Mouse (Mus musculus) heart, postnatal 4 days (tissue): ENCODE measurements around the gene Mllt6. TPM values are rescaled to one million over a fixed set of nuclear protein-coding genes. Genes with fewer than 3 reads are reported as not detected.
"Not testable (repeated sequence)": the region's sequence is repeated elsewhere in the genome, so short reads cannot be mapped to it uniquely, and the experiment has no call there.

Experiments used
- DNase-seq: peaks from one replicate; pipeline ENCODE4 v3.0.0; 2021
- total RNA-seq, 2 experiments: library from RNA; stranded (reverse); gene quantifications; 2 replicates each; pipeline ENCODE4 v1.2.3; 2021

Gene Mllt6
- total RNA-seq, 2 experiments from 2014 or later, result 50.2 to 51.1 TPM

DNA sequence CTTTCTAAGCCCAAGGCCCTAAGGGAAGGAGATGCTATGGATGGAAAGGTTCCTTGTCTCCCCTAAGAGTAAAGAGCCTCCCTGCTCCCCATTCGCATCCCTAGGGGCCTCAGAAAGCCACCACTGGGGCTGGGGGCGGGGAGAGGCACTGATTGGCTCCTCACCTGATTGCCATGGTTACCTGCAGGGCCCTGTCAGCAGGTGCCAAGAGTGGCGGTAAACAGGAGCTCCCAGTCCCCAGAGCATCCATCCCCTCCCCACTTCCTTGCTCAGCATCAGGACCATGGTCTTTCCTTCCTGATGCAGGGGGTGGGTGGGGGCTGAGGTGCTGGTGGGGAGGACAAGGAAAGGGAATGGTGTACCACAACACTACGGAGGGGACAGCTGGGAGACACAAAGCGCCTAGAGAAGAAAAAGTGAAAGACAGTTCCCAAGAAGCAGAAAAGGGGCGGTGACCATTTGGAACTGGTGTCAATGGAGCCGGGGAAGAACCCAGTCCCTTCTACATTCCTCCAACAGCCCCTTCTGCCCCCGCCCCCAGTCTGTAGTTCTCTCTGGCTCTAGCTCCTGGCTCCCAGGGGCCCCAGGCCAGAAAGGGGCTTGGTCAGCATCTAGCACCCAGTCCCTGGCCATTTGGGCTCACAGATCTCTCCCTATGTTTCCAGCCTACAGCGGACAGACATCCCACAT is 32.6 kb downstream of the Mllt6 start:
- DNase-seq, result no peak

DNA sequence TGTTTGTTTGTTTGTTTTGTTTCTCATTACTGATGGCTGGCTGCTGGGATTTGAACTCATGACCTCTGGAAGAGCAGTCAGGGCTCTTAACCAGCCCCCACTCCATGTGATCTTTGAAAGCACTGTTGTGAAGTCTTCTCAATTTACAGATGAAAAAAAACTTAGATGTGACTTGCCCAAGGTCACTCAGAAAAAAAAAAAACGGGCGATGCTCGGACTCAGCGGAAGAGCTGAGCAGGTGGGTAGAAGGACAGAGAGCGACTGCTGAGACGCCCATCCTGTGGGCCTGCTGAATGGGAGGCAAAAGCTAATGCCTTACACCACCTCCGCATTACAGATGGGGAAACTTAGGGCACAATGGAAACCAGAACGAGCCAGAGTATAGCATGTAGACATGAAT is 33.5 kb downstream of the Mllt6 start:
- DNase-seq, result no peak

DNA sequence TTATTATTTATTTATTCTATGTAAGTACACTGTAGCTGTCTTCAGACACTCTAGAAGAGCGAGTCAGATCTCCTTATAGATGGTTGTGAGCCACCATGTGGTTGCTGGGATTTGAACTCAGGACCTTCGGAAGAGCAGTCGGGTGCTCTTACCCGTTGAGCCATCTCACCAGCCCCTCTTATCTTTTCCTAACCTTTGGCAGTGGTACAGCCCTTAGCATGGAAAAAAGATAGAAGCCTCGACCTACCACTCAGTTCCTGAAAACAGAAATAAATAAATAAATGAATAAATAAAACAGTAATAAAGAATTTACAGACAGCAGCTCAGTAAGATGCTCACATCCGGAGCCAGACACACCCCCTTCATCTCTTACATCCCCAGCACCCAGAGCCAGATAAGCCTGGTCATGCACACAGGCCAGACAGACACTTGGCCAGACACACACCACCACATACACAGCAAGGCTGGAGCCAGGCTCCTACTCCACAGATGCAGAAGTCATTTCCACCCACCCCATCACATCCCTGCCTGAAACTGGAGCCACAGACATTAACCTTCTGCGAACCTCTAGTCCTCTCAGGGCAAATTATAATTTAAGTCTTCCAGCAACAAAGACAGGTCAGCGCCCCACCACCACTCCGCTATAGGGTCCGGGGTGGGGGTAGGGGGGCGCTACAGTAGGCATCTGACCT is 34.1 kb downstream of the Mllt6 start:
- DNase-seq, result no peak

DNA sequence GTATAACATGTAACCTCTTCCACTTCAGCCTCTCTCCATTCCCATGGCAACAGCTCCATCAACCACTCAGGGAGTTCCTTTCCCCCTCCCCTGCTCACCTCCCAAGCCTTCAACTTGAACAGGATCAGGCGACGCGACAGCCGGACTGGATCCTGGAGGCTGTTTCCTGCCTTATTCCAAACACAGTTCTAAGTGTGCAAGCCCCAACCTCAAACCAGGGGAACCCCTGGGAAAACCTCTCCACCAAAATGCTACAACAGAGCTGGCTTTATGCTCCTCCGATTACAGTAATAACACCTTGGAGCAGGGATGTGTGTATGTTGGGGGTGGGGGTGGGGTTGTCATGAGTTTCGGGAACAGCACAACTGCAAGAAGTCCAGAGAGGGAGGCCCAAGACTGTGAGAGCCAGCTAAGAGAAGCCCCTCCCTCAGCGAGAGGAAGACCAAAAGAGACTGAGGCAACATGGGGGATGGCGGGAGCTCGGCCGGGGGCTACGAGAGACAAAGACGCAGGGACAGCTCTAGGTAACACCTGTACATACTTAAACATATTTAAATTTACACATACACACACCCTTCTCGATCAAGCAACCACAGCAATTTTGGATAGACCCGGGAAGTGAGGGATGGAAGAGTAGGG is 34.8 kb downstream of the Mllt6 start:
- DNase-seq, result no peak

DNA sequence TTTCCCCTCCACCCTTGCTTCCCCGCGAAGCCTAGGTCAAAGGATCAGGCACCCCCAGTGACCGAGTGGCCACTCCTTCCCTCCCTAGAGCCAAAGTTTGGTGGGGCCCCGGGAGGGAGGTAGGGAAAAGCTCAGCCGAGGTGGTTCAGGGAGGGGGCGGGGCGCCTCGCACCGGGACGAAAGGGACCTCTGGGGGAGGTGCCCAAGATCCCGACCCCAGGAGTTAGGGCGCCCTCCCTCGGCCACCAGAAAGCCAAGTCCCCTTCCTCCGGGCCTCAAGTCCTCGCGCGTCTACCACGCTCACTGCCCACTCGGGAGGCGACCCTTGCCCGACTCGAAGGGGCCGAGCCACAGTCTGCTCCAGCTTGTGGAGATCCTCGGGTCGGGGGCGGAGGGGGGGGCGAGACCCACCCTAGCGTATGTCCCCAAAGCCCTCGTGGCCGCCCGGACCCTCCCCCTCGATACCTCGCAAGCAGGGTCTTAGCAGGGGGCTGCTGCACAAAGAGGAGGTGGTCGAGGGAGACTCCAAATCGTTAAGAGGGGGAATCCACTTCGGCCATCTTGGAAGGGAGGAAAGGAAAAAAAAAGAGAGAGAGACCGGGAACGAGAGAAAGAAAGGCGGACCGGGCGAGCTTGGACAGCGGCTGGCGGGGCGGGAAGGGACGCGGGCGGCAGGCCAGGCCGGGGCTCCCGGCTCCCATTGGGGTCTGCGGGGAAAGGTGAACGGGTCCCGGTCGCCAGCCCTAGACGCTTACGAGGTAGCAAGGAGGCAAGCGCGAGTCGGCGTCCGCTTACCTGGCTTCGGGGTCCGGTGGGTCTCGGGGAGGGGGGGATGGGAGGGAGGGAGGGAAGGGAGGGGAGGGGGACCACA is 35.8 kb downstream of the Mllt6 start:
- DNase-seq, result peak; percentile 90

DNA sequence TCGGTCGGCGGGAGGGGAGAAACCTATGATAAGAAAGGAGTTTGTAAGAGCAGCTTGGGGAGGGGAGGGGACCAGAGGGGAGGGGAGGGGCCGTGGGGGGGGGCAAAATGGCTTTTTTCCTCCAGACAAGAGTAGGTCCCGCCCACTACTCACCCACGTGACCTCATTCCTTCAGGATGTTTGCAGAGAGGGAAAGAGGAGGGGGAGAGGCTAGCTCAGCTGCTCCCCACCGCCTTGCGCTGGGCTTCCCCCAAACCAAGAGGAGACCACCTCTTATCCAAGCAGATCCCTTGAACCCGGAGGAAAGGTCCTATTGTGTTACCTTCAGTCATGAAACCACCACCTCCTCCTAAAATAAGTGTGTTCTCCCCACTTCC is 36.4 kb downstream of the Mllt6 start:
- DNase-seq, result peak; percentile 91

DNA sequence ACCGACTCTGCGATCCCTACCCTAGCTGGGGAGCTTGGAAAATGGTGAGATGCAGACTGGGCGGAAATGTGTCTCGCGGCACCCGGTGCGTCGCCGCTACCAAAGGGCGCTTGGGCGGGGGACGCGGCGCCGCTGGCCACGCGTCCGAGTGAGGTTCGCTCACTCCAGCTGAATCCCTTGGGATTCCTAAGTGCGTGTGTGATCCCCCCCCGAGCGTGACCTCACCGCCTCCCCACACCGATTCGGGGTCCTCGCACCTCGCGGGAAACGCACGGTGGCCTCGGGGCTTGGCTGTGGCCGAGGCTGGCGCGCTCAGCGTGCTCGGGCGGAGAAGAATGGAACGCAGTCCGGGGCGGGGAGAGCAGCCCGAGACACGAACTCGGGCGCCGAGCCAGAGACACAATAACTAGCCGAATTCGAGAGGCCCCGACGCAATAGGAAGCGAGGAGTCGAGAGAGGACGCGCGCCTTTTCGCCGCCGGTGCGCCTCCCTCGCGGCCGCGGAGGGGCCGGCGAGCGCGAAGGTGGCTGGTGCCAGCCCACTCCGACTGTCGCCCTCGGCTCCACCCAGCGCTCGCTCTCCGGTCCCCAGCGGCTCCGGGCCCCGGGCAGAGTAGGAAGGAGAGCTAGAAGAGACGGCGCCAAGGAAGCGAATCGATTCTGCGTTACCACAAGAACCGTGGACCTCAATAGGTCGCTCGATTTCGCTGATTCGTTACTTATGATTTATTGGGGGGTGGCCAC is 37.0 kb downstream of the Mllt6 start, which contains the start of gene Pcgf2:
Pcgf2 (minus strand) TSS at position 495 of the 743 bp plus-strand sequence.
- DNase-seq, result peak; percentile 90

DNA sequence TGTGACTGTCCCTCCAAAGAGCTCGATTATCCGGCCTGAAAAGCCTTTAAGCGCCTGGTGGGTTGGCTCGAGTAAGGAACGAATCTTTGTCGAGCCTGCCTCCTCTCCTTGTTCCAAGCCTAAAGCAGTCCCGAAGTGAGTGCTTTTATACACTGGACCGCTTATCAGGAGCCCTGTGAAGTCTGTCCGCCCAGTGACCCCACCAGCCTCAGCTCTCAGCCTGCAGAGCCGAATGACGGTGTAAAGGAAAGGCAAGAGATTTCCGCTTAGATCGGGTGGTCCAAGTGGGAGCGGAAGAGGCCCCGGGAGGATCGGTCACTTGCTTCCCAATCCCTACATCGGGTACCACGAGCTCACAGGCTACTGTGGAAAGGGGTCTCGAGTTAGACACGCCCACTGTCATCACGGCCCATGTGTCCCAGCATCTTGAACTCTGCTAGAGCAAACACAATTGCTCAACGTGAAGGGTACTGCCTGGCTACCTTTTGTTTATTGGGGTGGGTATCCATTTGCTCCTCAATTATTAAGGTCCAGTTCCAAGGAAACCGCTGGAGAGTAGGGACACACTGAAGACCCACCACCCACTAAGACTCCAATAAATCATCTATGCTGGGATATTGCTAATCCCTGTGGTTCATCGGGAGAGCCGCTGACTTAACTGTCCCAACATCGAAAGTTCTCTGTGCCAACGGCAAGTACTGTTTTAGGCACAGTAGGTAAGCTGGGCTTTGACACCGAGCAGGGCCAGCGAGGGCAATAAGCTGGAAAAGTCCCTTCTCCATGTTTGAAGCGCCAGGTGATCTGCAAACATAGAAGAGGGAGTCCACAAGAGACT is 37.7 kb downstream of the Mllt6 start:
- peak; percentile 55 for DNase-seq

DNA sequence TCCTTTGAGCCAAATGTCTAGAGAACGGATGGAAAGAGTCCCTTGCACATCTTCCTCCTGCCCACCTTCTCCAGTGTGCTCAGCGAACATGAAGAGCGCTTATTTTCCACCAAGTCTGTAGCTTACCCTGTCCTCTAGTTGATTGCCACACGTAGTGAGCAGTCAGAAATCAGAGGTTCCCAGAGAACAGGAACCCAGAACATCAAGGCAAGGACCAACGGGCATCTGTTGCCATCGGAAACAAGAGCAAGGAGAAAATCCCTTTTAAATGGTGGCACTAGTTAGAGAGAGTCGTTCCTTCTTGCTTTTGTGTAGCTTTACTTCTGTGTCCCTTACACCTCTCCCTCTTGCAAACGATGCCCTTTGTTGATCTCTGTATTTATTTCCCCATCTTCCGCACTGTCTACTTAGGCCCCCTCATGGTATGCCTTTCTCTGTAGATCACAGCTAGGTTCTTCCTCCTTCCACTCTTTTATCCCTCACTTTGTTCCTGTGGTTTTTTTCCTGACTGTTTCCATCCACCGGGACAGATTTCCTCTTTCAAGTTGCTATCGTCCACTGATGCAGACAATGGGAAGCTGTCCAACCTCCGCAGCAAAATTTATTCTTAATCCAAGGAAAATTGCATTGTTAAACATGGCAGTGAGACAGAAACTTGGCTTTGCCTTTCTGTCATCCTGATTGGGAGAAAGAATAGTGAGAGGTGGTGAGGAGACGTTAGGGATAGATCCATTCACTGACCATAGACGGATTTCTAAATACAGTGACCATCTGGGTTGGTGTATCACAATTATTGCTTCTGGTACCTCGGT is 38.6 kb downstream of the Mllt6 start:
- no peak for DNase-seq

DNA sequence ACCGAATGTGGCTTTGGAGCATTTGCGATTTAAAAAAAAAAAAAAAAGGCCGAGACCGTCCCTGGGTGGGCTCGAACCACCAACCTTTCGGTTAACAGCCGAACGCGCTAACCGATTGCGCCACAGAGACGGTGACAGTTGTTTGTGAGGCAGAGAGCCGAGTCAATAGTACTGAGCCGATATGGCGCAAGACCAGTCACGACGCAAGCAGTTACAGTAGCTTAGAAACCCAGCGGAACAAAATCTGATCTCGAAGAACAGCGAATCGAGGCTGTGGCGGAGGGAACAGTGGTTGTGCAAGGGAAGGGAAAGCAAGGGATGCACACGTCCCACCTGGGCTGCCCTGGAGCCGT is 39.2 kb downstream of the Mllt6 start:
- peak; percentile 94 for DNase-seq

DNA sequence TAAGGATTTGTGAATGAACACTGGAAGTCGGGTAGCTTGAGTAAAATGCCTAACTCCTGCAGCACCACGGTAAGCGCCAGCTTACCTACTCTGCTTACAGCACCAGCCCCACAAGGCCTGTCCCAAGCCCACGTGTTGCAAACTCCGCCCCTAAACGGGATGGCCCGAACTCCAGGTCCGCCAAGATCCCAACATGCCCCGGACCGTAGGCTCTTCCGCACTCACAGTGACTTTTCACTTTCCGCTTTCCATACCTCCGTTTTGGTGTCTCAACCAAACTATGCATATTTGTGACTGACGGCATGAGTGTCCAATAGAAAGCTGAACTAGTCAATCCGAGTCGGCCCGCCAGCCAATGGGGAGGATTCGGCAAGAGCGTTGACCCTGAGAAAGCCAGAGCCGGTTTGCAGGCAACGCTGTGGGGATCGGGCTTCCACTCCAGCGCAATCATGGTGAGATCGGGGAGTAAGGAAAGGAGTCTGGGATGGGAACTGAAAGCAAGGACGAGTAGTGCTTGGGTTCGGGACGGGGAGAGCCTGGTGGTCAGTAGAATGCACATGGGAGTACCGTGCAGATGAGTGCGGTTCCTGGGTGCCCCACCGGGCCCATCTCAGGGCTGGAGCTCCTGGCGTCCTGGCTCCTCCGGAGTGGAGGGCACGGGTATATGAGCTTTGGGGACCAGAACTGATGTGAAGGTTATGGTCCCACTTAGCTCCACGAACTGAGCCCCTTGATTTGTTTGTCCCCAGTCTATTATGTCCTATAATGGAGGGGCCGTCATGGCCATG is 40.0 kb downstream of the Mllt6 start, which contains the start of gene Psmb3:
Psmb3 (plus strand) TSS at position 361 of the 788 bp plus-strand sequence.
- DNase-seq, result peak; percentile 100

DNA sequence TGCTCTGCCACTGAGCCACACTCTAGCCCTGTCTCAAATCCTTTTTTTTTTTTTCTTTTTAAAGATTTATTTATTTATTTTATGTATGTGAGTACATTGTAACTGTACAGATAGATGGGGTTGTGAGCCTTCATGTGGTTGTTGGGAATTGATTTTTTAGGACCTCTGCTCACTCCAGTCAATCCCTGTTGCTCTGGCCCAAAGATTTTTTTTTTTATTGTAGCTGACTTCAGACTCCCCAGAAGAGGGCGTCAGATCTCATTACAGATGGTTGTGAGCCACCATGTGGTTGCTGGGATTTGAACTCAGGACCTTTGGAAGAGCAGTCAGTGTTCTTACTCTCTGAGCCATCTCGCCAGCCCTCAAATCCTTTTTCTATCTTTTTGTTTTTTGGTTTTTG is 46.9 kb downstream of the Mllt6 start:
- not testable (repeated sequence) for DNase-seq

DNA sequence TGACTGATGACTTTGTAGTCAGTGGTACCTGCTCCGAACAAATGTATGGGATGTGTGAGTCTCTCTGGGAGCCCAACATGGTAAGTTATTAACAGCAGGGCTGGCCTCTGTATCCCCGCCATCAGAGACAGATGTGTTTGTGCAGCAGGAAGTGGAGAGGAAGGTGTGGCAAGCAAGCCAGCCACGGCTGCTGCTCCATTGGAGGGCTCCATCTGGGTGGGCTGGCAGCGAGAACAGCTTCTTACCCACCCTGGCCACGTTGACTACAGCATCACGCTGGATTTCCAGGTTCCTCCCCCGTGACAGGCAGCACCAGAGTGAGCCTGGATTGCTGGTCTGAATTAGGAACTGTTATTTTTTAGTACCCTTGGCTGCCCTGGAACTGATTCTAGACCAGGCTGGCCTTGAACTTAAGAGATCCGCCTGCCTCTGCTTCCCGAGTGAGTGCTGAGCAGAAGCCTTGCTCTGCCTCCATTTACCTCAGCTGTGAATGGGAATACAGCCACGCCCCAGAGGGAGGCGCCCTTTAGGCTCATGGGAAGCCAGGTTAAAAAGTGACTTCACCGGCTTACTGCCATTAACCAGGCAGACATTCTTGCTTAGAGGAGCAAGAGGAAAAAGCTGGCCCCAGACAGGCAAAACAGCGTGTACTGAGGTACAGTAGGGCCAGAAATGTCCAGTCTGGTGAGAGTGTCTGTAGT is 48.1 kb downstream of the Mllt6 start:
- DNase-seq, result no peak

DNA sequence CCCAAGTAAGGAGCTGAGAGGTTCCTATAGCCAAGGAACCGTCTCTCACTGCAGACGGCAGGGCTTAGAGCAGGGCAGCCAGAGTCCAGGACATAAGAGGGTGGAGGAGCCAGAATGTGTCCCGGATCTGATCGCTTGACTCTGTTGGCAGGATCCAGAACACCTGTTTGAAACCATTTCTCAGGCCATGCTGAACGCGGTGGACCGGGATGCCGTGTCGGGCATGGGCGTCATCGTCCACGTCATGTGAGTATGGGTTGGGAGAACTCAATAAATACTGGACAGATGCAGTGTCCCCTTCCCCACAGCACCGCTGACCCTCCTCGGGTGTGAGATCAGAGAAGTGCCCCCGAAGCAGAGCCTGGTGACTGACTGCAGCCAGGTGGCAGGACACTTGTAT is 49.1 kb downstream of the Mllt6 start:
- DNase-seq, result no peak

DNA sequence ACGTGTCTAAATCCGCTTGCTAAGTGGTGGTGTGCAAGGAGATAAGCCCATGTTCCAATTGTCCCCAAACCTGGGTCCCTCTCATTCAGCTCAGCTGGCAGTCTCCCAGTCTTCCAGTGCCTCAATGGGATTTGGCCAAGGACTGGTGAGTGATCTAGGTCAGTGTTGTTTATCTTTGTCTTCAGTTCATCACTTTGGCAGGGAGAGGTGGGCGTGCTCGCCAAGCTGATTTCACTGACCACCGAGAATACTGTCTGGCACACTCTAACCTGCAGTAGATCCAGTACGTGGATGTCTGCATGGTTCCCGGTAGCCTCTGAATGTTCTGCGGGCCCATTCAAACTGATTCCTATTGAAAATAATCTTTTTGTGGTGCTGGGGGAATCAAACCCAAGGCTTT is 50.7 kb downstream of the Mllt6 start:
- DNase-seq, result no peak

DNA sequence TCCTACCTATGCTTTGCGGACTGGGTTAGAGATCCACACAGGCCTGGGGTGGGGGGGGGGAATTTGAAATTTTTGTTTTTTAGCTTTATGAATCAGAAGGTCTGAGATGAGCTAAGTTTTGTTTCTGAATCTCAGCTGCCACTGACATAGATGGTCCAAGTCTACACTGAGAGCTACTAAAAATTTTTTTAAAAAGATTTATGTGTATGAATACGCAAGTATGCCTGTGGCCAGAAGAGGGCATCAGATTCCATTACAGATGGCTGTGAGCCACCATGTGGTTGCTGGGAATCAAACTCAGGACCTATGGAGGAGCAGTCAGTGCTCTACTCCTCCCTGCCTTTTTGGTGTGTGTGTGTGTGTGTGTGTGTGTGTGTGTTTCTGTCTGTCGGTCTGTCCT is 51.1 kb downstream of the Mllt6 start:
- no peak for DNase-seq

DNA sequence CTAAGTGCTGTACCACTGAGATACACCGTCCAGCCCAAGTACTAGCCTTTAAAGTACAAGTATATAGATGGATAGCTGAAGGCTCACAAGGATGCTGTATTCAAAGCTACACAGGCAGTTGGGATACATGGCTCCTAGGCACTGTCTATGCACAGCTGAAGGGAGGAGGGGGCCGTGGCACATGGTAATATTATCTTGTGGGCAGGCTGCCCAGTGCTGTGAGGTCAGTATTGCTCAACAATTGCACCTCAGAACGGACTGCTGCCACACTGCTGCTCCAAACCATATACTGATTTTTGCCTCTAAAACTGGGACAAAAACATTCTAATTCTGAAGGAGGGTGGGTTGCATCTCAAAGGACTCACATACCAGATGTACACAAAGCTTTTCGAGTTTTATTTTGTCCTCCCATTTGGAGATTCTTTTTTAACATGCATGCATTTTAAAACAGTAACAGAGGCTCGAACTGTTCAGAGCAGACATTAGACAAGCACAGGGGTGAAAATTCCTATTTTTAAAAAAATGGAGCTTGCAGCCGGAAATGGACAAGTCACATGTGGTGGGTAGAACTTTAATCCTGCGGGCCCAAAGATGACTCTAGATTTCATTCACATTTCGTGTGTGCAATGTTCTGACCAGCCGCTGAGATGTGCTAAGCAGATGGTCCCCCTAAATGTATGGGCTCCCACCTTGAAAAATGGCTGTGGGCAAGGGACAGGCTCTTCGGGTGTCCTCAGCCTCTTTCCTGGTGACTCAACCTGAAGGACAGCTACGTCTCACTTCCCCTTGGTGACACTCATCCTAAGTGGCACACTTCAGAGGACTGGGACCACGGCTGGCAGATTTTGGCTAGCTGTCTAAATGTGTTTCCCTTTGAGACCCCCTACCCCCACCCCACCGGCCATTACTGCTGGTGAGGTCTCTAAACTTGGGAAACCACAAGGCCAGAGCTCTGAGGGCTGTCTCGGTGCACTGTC is 51.9 kb downstream of the Mllt6 start:
- peak; percentile 60 for DNase-seq
